Mouse (Mus musculus): ENCODE data around the gene Pagr1b. TPM values are rescaled to one million over a fixed set of nuclear protein-coding genes. Genes with fewer than 3 reads are reported as not detected.

Pagr1b gene
- polyA plus RNA-seq, 1 experiment: 2.8 TPM

- no peak for DNase-seq
- WGBS: 64% methylated on average over 7 of the region's 7 CpGs
Observed at GRCm38 (mm10) chr7:126983113-126983512, 33.2 kb downstream of the Pagr1b start.

GRCm38 (mm10) chr7:126982054-126982453 is 34.2 kb downstream of the Pagr1b start:
- Histone ChIP-seq H3K4me1 (ENCODE audit: control insufficient read depth, insufficient read depth, low read length) (peaks cover 2% of the 10 kb centered on the region), H3K4me3 (replicated peaks; ENCODE audit: extremely low read depth, low read depth, low read length) (no peak overlapping the region)
- DNase-seq: no peak
- WGBS: 61% methylated on average over 4 of the region's 4 CpGs
- TF ChIP-seq CTCF (IDR thresholded peaks at IDR 0.05; ENCODE audit: insufficient read depth, low read length): no peak
- TF ChIP-seq POLR2A (IDR thresholded peaks at IDR 0.05; ENCODE audit: borderline replicate concordance, extremely low read depth, low read depth, low read length): no peak

More at GRCm38 (mm10) chr7:126983113-126983512, 33.2 kb downstream of the Pagr1b start:
- TF ChIP-seq CTCF (IDR thresholded peaks at IDR 0.05; ENCODE audit: insufficient read depth, low read length) (no peak), POLR2A (IDR thresholded peaks at IDR 0.05; ENCODE audit: borderline replicate concordance, extremely low read depth, low read depth, low read length) (no peak)
- no peaks in the 10 kb centered on the region for H3K4me1 ChIP-seq (ENCODE audit: control insufficient read depth, insufficient read depth, low read length)
- H3K4me3 ChIP-seq (replicated peaks; ENCODE audit: extremely low read depth, low read depth, low read length): no peak overlapping the region

- DNase-seq: no peak
- TF ChIP-seq POLR2A (IDR thresholded peaks at IDR 0.05; ENCODE audit: borderline replicate concordance, extremely low read depth, low read depth, low read length): no peak
- TF ChIP-seq CTCF (IDR thresholded peaks at IDR 0.05; ENCODE audit: insufficient read depth, low read length): no peak
- 88% methylated on average over 2 of the region's 2 CpGs for WGBS
- peaks cover 3% of the 10 kb centered on the region for H3K4me1 ChIP-seq (ENCODE audit: control insufficient read depth, insufficient read depth, low read length)
- H3K4me3 ChIP-seq (replicated peaks; ENCODE audit: extremely low read depth, low read depth, low read length): no peak overlapping the region
Observed at GRCm38 (mm10) chr7:126981601-126982000, 34.7 kb downstream of the Pagr1b start.

GRCm38 (mm10) chr7:126978841-126979240 is 37.4 kb downstream of the Pagr1b start:
- WGBS: 82% methylated on average over 6 of the region's 6 CpGs
- no peak for DNase-seq
- no peak overlapping the region for H3K4me3 ChIP-seq (replicated peaks; ENCODE audit: extremely low read depth, low read depth, low read length)

GRCm38 (mm10) chr7:126976878-126977459 is 39.3 kb downstream of the Pagr1b start:
- Histone ChIP-seq H3K4me3 (replicated peaks; ENCODE audit: extremely low read depth, low read depth, low read length) (peak overlapping the region; percentile 72), H3K4me1 (ENCODE audit: control insufficient read depth, insufficient read depth, low read length) (peaks cover 3% of the 10 kb centered on the region)
- TF ChIP-seq CTCF (IDR thresholded peaks at IDR 0.05; ENCODE audit: insufficient read depth, low read length) (no peak), POLR2A (IDR thresholded peaks at IDR 0.05; ENCODE audit: borderline replicate concordance, extremely low read depth, low read depth, low read length) (no peak)
- WGBS: 22% methylated on average over 14 of the region's 14 CpGs
- peak; percentile 39 for DNase-seq

More at GRCm38 (mm10) chr7:126978841-126979240, 37.4 kb downstream of the Pagr1b start:
- peaks cover 3% of the 10 kb centered on the region for H3K4me1 ChIP-seq (ENCODE audit: control insufficient read depth, insufficient read depth, low read length)
- TF ChIP-seq CTCF (IDR thresholded peaks at IDR 0.05; ENCODE audit: insufficient read depth, low read length): no peak
- no peak for TF ChIP-seq POLR2A (IDR thresholded peaks at IDR 0.05; ENCODE audit: borderline replicate concordance, extremely low read depth, low read depth, low read length)

GRCm38 (mm10) chr7:126975950-126976866 is 40.1 kb downstream of the Pagr1b start, which contains the start of gene Cdiptos:
Gene Cdiptos (minus strand): TSS chr7:126976098.
- WGBS: under 1% methylated on average over 55 of the region's 55 CpGs
- Histone ChIP-seq H3K4me1 (ENCODE audit: control insufficient read depth, insufficient read depth, low read length) (peaks cover 3% of the 10 kb centered on the region), H3K4me3 (replicated peaks; ENCODE audit: extremely low read depth, low read depth, low read length) (peak within 1 kb of the TSS; percentile 83)
- DNase-seq: peak; percentile 95
- TF ChIP-seq CTCF (IDR thresholded peaks at IDR 0.05; ENCODE audit: insufficient read depth, low read length): peak; percentile 87
- no peak; the same call in 1 of the 2 replicates for TF ChIP-seq POLR2A (IDR thresholded peaks at IDR 0.05; ENCODE audit: borderline replicate concordance, extremely low read depth, low read depth, low read length)

GRCm38 (mm10) chr7:126975893-126975949 is 40.6 kb downstream of the Pagr1b start, which contains the start of gene Cdipt:
Gene Cdipt (plus strand): TSS chr7:126975914.
- no peak for DNase-seq
- H3K4me3 ChIP-seq (replicated peaks; ENCODE audit: extremely low read depth, low read depth, low read length): peak within 1 kb of the TSS; percentile 83
- WGBS: 0% methylated on average over 1 of the region's 1 CpGs
- TF ChIP-seq CTCF (IDR thresholded peaks at IDR 0.05; ENCODE audit: insufficient read depth, low read length) (no peak), POLR2A (IDR thresholded peaks at IDR 0.05; ENCODE audit: borderline replicate concordance, extremely low read depth, low read depth, low read length) (no peak)
- H3K4me1 ChIP-seq (ENCODE audit: control insufficient read depth, insufficient read depth, low read length): peaks cover 3% of the 10 kb centered on the region

GRCm38 (mm10) chr7:126975493-126975892 is 40.8 kb downstream of the Pagr1b start:
- DNase-seq: no peak
- peaks cover 3% of the 10 kb centered on the region for H3K4me1 ChIP-seq (ENCODE audit: control insufficient read depth, insufficient read depth, low read length)
- 4% methylated on average over 8 of the region's 8 CpGs for WGBS
- no peak for TF ChIP-seq CTCF (IDR thresholded peaks at IDR 0.05; ENCODE audit: insufficient read depth, low read length)
- peak overlapping the region; percentile 83 for H3K4me3 ChIP-seq (replicated peaks; ENCODE audit: extremely low read depth, low read depth, low read length)

GRCm38 (mm10) chr7:126967361-126967760 is 48.9 kb downstream of the Pagr1b start:
- Histone ChIP-seq H3K4me1 (ENCODE audit: control insufficient read depth, insufficient read depth, low read length) (no peaks in the 10 kb centered on the region), H3K4me3 (replicated peaks; ENCODE audit: extremely low read depth, low read depth, low read length) (no peak overlapping the region)
- WGBS: 83% methylated on average over 6 of the region's 6 CpGs
- DNase-seq: no peak
- TF ChIP-seq POLR2A (IDR thresholded peaks at IDR 0.05; ENCODE audit: borderline replicate concordance, extremely low read depth, low read depth, low read length): no peak
- TF ChIP-seq CTCF (IDR thresholded peaks at IDR 0.05; ENCODE audit: insufficient read depth, low read length): no peak

GRCm38 (mm10) chr7:126965568-126965967 is 50.7 kb downstream of the Pagr1b start:
- WGBS: 33% methylated on average over 3 of the region's 3 CpGs
- no peak overlapping the region for H3K4me3 ChIP-seq (replicated peaks; ENCODE audit: extremely low read depth, low read depth, low read length)
- no peak for TF ChIP-seq CTCF (IDR thresholded peaks at IDR 0.05; ENCODE audit: insufficient read depth, low read length)
- TF ChIP-seq POLR2A (IDR thresholded peaks at IDR 0.05; ENCODE audit: borderline replicate concordance, extremely low read depth, low read depth, low read length): no peak
- no peak for DNase-seq
- H3K4me1 ChIP-seq (ENCODE audit: control insufficient read depth, insufficient read depth, low read length): no peaks in the 10 kb centered on the region
